In genomic region chr7:132169419-132170169, GRCm38 (mm10) we compare ENCODE assay signal across 11 mouse cellular contexts. TPM values are rescaled to one million over a fixed set of nuclear protein-coding genes. Genes with fewer than 3 reads are reported as not detected.
A peak's percentile ranks its signal among the peaks of the same experiment; 100 is the strongest.
DNase-seq lines count a peak whose midpoint lies in the region; ATAC-seq and TF ChIP-seq lines count a peak whose summit lies in the region.
"Had no signal": no experiment of that assay in that cellular context is flagged by ENCODE, and none has a peak within 500 bp of the region (broad histone marks: within the 10 kb centered on the region; RNA-seq: fewer than 3 reads in every experiment).

No protein-coding gene starts in this region.

- ATAC-seq in embryonic facial prominence, embryonic 11.5 days (replicated peaks; ENCODE audit: insufficient number of reproducible peaks, low FRiP score, low TSS enrichment, low read depth), result no peak
- ATAC-seq in lung, embryonic 14.5 days (ENCODE audit: insufficient read depth), result no peak
- ATAC-seq in lung, postnatal 0 days, result no peak
- ATAC-seq in midbrain, embryonic 12.5 days (ENCODE audit: low FRiP score, low read depth), result no peak
- no peak for ATAC-seq in cerebellum, adult (ENCODE audit: insufficient number of reproducible peaks, low FRiP score, low TSS enrichment)

- no peak for TF ChIP-seq EP300 in lung, postnatal 0 days (IDR thresholded peaks at IDR 0.05)

- H3K9ac ChIP-seq in embryonic facial prominence, embryonic 11.5 days (replicated peaks; ENCODE audit: low read length), result no peak overlapping the region
- no peak overlapping the region for H3K9ac ChIP-seq in lung, embryonic 14.5 days
- H3K9ac ChIP-seq in lung, postnatal 0 days (replicated peaks; ENCODE audit: low read depth), result no peak overlapping the region
- H3K9ac ChIP-seq in midbrain, embryonic 12.5 days (replicated peaks), result no peak overlapping the region
- H3K9ac ChIP-seq: liver, embryonic 15.5 days had no signal

- no peaks in the 10 kb centered on the region for H3K9me3 ChIP-seq in embryonic facial prominence, embryonic 11.5 days (replicated peaks; ENCODE audit: control insufficient read depth, low read length)
- H3K9me3 ChIP-seq in embryonic facial prominence, embryonic 10.5 days, result no peaks in the 10 kb centered on the region
- no peaks in the 10 kb centered on the region for H3K9me3 ChIP-seq in lung, embryonic 14.5 days (ENCODE audit: low read depth, low read length)
- no peaks in the 10 kb centered on the region for H3K9me3 ChIP-seq in lung, postnatal 0 days (ENCODE audit: low read length)
- H3K9me3 ChIP-seq in midbrain, embryonic 12.5 days, result no peaks in the 10 kb centered on the region
- H3K9me3 ChIP-seq: liver, embryonic 15.5 days had no signal

- H3K4me3 ChIP-seq in embryonic facial prominence, embryonic 11.5 days (ENCODE audit: low read depth, low read length), result no peak overlapping the region
- no peak overlapping the region for H3K4me3 ChIP-seq in embryonic facial prominence, embryonic 10.5 days
- H3K4me3 ChIP-seq in lung, embryonic 14.5 days (ENCODE audit: low read depth, low read length), result no peak overlapping the region
- no peak overlapping the region for H3K4me3 ChIP-seq in lung, postnatal 0 days (ENCODE audit: low read depth, low read length)
- no peak overlapping the region for H3K4me3 ChIP-seq in midbrain, embryonic 12.5 days
- H3K4me3 ChIP-seq: layer of hippocampus, adult 2 months; liver, embryonic 15.5 days had no signal

- TF ChIP-seq CTCF in lung, embryonic 14.5 days (IDR thresholded peaks at IDR 0.05; ENCODE audit: low read depth), result no peak
- TF ChIP-seq CTCF in lung, postnatal 0 days (IDR thresholded peaks at IDR 0.05), result no peak

- peak; percentile 20 for DNase-seq in embryonic facial prominence, embryonic 11.5 days (ENCODE audit: low spot score)
- DNase-seq in embryonic facial prominence, embryonic 10.5 days (ENCODE audit: low spot score), result no peak
- DNase-seq in lung, embryonic 14.5 days, result peak; percentile 38
- DNase-seq in lung, postnatal 0 days (ENCODE audit: low spot score), result no peak
- peak; percentile 68 for DNase-seq in MN1 (ENCODE audit: low spot score)
- no peak for DNase-seq in cerebellum, postnatal 36 days

- WGBS in embryonic facial prominence, embryonic 11.5 days, result 50% methylated on average over 7 of the region's 7 CpGs
- WGBS in embryonic facial prominence, embryonic 10.5 days, result 68% methylated on average over 7 of the region's 7 CpGs
- 57% methylated on average over 7 of the region's 7 CpGs for WGBS in lung, embryonic 14.5 days
- 53% methylated on average over 7 of the region's 7 CpGs for WGBS in lung, postnatal 0 days
- WGBS in midbrain, embryonic 12.5 days, result 54% methylated on average over 7 of the region's 7 CpGs

- no peaks in the 10 kb centered on the region for H3K4me1 ChIP-seq in embryonic facial prominence, embryonic 11.5 days (ENCODE audit: control insufficient read depth, insufficient read depth, low read length)
- peaks cover 13% of the 10 kb centered on the region for H3K4me1 ChIP-seq in embryonic facial prominence, embryonic 10.5 days
- H3K4me1 ChIP-seq in lung, embryonic 14.5 days (ENCODE audit: insufficient read depth), result no peaks in the 10 kb centered on the region
- no peaks in the 10 kb centered on the region for H3K4me1 ChIP-seq in lung, postnatal 0 days (ENCODE audit: insufficient read depth, low read depth, low read length)
- H3K4me1 ChIP-seq in midbrain, embryonic 12.5 days, result peaks cover 17% of the 10 kb centered on the region
- H3K4me1 ChIP-seq: liver, embryonic 15.5 days had no signal

- no peaks in the 10 kb centered on the region for H3K27me3 ChIP-seq in embryonic facial prominence, embryonic 11.5 days (ENCODE audit: control insufficient read depth, insufficient read depth, low read length)
- H3K27me3 ChIP-seq in embryonic facial prominence, embryonic 10.5 days (replicated peaks; ENCODE audit: low read depth, poor library complexity, severe bottlenecking), result no peaks in the 10 kb centered on the region; the same call in 1 of the 2 replicates
- no peaks in the 10 kb centered on the region for H3K27me3 ChIP-seq in lung, embryonic 14.5 days (ENCODE audit: insufficient read depth, low read length)
- no peaks in the 10 kb centered on the region for H3K27me3 ChIP-seq in lung, postnatal 0 days (replicated peaks; ENCODE audit: insufficient read depth, low read length)
- 0 out of 2 replicates have a peak, but pooled peaks cover 5% of the 10 kb centered on the region for H3K27me3 ChIP-seq in midbrain, embryonic 12.5 days
- H3K27me3 ChIP-seq: liver, embryonic 15.5 days had no signal

- no peak overlapping the region for H3K4me2 ChIP-seq in embryonic facial prominence, embryonic 11.5 days (ENCODE audit: low read depth, low read length)
- no peak overlapping the region for H3K4me2 ChIP-seq in lung, embryonic 14.5 days
- no peak overlapping the region for H3K4me2 ChIP-seq in lung, postnatal 0 days (replicated peaks; ENCODE audit: low read depth, low read length)
- H3K4me2 ChIP-seq in midbrain, embryonic 12.5 days (replicated peaks), result no peak overlapping the region
- H3K4me2 ChIP-seq: heart, embryonic 11.5 days; liver, embryonic 15.5 days had no signal

- H3K27ac ChIP-seq in embryonic facial prominence, embryonic 11.5 days (replicated peaks; ENCODE audit: low read depth, low read length), result no peak overlapping the region
- no peak overlapping the region for H3K27ac ChIP-seq in embryonic facial prominence, embryonic 10.5 days (replicated peaks)
- H3K27ac ChIP-seq in lung, embryonic 14.5 days (ENCODE audit: low read depth), result no peak overlapping the region
- no peak overlapping the region for H3K27ac ChIP-seq in lung, postnatal 0 days (ENCODE audit: low read length)
- 0 out of 2 replicates have a peak overlapping the region, but pooled peaks have one; percentile 46 for H3K27ac ChIP-seq in midbrain, embryonic 12.5 days (replicated peaks)
- H3K27ac ChIP-seq: layer of hippocampus, adult 2 months; liver, embryonic 15.5 days had no signal

- no peaks in the 10 kb centered on the region for H3K36me3 ChIP-seq in embryonic facial prominence, embryonic 11.5 days (replicated peaks; ENCODE audit: control insufficient read depth, insufficient read depth, low read depth, low read length)
- H3K36me3 ChIP-seq in embryonic facial prominence, embryonic 10.5 days (replicated peaks), result no peaks in the 10 kb centered on the region
- H3K36me3 ChIP-seq in lung, embryonic 14.5 days (ENCODE audit: insufficient read depth), result no peaks in the 10 kb centered on the region
- H3K36me3 ChIP-seq in lung, postnatal 0 days (ENCODE audit: insufficient read depth, low read length), result no peaks in the 10 kb centered on the region
- no peaks in the 10 kb centered on the region for H3K36me3 ChIP-seq in midbrain, embryonic 12.5 days
- H3K36me3 ChIP-seq: liver, embryonic 15.5 days had no signal

RNA-seq across cellular contexts. Expression of gene Cpxm2, which starts 15.1 kb away (rescaled TPM):
- 5.1 and 5.4 TPM in 2 replicates for polyA plus RNA-seq in embryonic facial prominence, embryonic 11.5 days (2014; fragmentation: Nextera tagmentation; extraction: Ambion mirVana)
- 0.91 and 2.5 TPM in 2 replicates for polyA plus RNA-seq in embryonic facial prominence, embryonic 10.5 days (2016; fragmentation: Nextera tagmentation; extraction: Ambion mirVana)
- 0.50 and 0.54 TPM in 2 replicates for polyA plus RNA-seq in lung, embryonic 14.5 days (2014; fragmentation: Nextera tagmentation; extraction: Ambion mirVana)
- 0.37 and 0.61 TPM in 2 replicates for polyA plus RNA-seq in lung, postnatal 0 days (2015; fragmentation: Nextera tagmentation; extraction: Ambion mirVana)
- 1.8 and 4.3 TPM in 2 replicates for polyA plus RNA-seq in midbrain, embryonic 12.5 days (2016; fragmentation: Nextera tagmentation; extraction: Ambion mirVana)
- polyA plus RNA-seq: heart, embryonic 11.5 days had no signal

Comparison
In these comparisons a context has a peak if more than half of its experiments do, and no peak if none do; other contexts are left out.
1. DNase-seq: peak in embryonic facial prominence, embryonic 11.5 days (single experiment), lung, embryonic 14.5 days (single experiment) and MN1 (single experiment); none in embryonic facial prominence, embryonic 10.5 days (single experiment), lung, postnatal 0 days (single experiment) and cerebellum, postnatal 36 days (0 of 2).